Mouse (Mus musculus) urinary bladder, adult 2 months (tissue): ENCODE results near the gene Dync2h1. TPM values are rescaled to one million over a fixed set of nuclear protein-coding genes. Genes with fewer than 3 reads are reported as not detected.
"Not testable (repeated sequence)": the region's sequence is repeated elsewhere in the genome, so short reads cannot be mapped to it uniquely, and the experiment has no call there.

Experiments
- DNase-seq: peaks from one replicate; pipeline ENCODE4 v3.0.0; 2022; ENCODE audit warnings: low spot score
- polyA plus RNA-seq: library from polyadenylated mRNA; depleted of rRNA; stranded (reverse); fragments of >200 nt; gene quantifications from 2 replicates; pipeline ENCODE4 v1.2.3, GENCODE M21; 2012; rRNA removed

The Dync2h1 gene
- polyA plus RNA-seq, 1 experiment, result 3.1 TPM

- DNase-seq, result no peak
These were observed 168.6 kb downstream of the Dync2h1 start for GRCm38 (mm10) chr9:7015600-7015999.

GRCm38 (mm10) chr9:7014733-7015132 is 169.5 kb downstream of the Dync2h1 start:
- no peak for DNase-seq

- DNase-seq, result no peak
These were observed 174.5 kb downstream of the Dync2h1 start for GRCm38 (mm10) chr9:7009785-7010184.

- no peak for DNase-seq
These were observed 189.4 kb downstream of the Dync2h1 start for GRCm38 (mm10) chr9:6994865-6995264.

- no peak for DNase-seq
These were observed 190.0 kb downstream of the Dync2h1 start for GRCm38 (mm10) chr9:6994275-6994674.

- DNase-seq, result no peak
These were observed 195.2 kb downstream of the Dync2h1 start for GRCm38 (mm10) chr9:6988893-6989685.

- no peak for DNase-seq
These were observed 198.1 kb downstream of the Dync2h1 start for GRCm38 (mm10) chr9:6986161-6986560.

- no peak for DNase-seq
These were observed 215.1 kb downstream of the Dync2h1 start for GRCm38 (mm10) chr9:6969171-6969570.

GRCm38 (mm10) chr9:6965006-6965405 is 219.2 kb downstream of the Dync2h1 start:
- DNase-seq, result no peak

GRCm38 (mm10) chr9:6958311-6958710 is 225.9 kb downstream of the Dync2h1 start:
- no peak for DNase-seq

GRCm38 (mm10) chr9:6927399-6928035 is 256.7 kb downstream of the Dync2h1 start:
- DNase-seq, result no peak

GRCm38 (mm10) chr9:6913471-6913870 is 270.8 kb downstream of the Dync2h1 start:
- DNase-seq, result no peak

GRCm38 (mm10) chr9:6910537-6910936 is 273.7 kb downstream of the Dync2h1 start:
- not testable (repeated sequence) for DNase-seq

- DNase-seq, result no peak
These were observed 282.6 kb downstream of the Dync2h1 start for GRCm38 (mm10) chr9:6901620-6902019.

GRCm38 (mm10) chr9:6891331-6891730 is 292.9 kb downstream of the Dync2h1 start:
- DNase-seq, result no peak

- no peak for DNase-seq
These were observed 302.9 kb downstream of the Dync2h1 start for GRCm38 (mm10) chr9:6881187-6881984.

Other genes starting within 250 kb of the Dync2h1 start
- gene Dcun1d5, start 74 bp upstream of the Dync2h1 start, polyA plus RNA-seq, result 62.0 and 87.8 TPM in 2 replicates
- gene Mmp13, start 88.1 kb upstream of the Dync2h1 start, polyA plus RNA-seq, result 0.15 and 0.17 TPM in 2 replicates
- 0.94 and 5.1 TPM in 2 replicates for gene Mmp12, start 159.9 kb upstream of the Dync2h1 start, polyA plus RNA-seq
- gene Mmp1b, start 203.6 kb upstream of the Dync2h1 start, polyA plus RNA-seq, result not detected in 2 replicates